Mouse (Mus musculus) liver, postnatal 0 days (tissue): ENCODE data around the gene Nacc1.

Experiments
- CTCF ChIP-seq: sonication (generic); IDR thresholded peaks from 2 replicates; pipeline ENCODE4 v1.5.1; 2016; ENCODE audit warnings: antibody characterized with exemption, low read depth
- EP300 ChIP-seq: IDR thresholded peaks from 2 replicates; pipeline ENCODE4 v1.6.1; 2016; ENCODE audit warnings: antibody characterized with exemption, low read depth, mild to moderate bottlenecking

DNA sequence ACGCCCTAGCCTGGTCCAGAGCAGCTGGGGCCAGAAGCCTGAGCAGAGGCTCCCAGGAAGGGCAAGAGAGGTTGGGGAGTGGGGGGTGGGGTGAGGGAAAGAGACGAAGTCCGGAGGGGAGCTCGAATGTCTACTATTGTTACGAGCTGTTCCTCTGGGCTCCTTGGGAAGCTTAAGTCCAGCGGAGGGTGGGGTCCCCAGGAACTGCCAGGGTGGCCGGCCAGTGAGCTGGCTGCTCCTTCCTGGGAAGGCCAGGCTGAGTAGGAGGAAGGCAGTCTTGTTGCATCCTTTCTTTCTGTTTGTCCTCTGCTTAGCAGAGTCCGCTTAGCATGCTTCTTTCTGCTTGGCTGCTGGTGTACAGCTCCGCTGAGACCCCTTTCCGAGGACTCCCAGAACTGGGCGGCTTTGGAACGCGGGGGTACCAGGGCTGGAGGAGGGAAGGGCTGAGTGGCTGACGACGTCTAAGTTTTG lies 20.4 kb upstream of the Nacc1 start:
- no peak for TF ChIP-seq CTCF
- no peak for TF ChIP-seq EP300
